Mouse (Mus musculus) hindbrain, embryonic 14.5 days (tissue): Measurements from ENCODE around the gene H2-Ke6. TPM values are rescaled to one million over a fixed set of nuclear protein-coding genes. Genes with fewer than 3 reads are reported as not detected.

Experiments
- ATAC-seq: fragments of 200-750 bp; cut with Nextera tagmentation; 2 replicates; pipeline ENCODE4 v1.8.0; 2017; ENCODE audit warnings: moderate number of reproducible peaks, mild to moderate bottlenecking, moderate TSS enrichment, moderate library complexity; ENCODE audit not compliant: low FRiP score
- DNase-seq: peaks from one replicate; pipeline ENCODE4 v3.0.0-alpha.2; 2015; ENCODE audit warnings: low spot score
- H3K27ac ChIP-seq: fragments of 300-500 bp; sonication (generic); 2 replicates; pipeline ENCODE4 v1.5.1; 2014; ENCODE audit warnings: mild to moderate bottlenecking, moderate library complexity
- H3K27me3 ChIP-seq: fragments of 300-500 bp; sonication (generic); 2 replicates; pipeline ENCODE4 v1.6.1; 2014; ENCODE audit warnings: mild to moderate bottlenecking, low read length, mixed read lengths; ENCODE audit not compliant: control insufficient read depth, insufficient read depth
- H3K36me3 ChIP-seq: fragments of 300-500 bp; sonication (generic); replicated peaks from 2 replicates; pipeline ENCODE4 v1.6.1; 2014; ENCODE audit not compliant: control insufficient read depth, insufficient read depth
- H3K4me1 ChIP-seq: fragments of 300-500 bp; sonication (generic); replicated peaks from 2 replicates; pipeline ENCODE4 v1.6.1; 2014; ENCODE audit warnings: antibody characterized with exemption, low read length, mixed read lengths; ENCODE audit not compliant: control insufficient read depth, insufficient read depth
- H3K4me2 ChIP-seq: fragments of 300-500 bp; sonication (generic); replicated peaks from 2 replicates; pipeline ENCODE4 v1.6.1; 2014; ENCODE audit warnings: mild to moderate bottlenecking, moderate library complexity
- H3K4me3 ChIP-seq: fragments of 300-500 bp; sonication (generic); replicated peaks from 2 replicates; pipeline ENCODE4 v1.5.1; 2014; ENCODE audit warnings: mild to moderate bottlenecking, low read length
- H3K9ac ChIP-seq: fragments of 300-500 bp; sonication (generic); 2 replicates; pipeline ENCODE4 v1.6.1; 2014
- H3K9me3 ChIP-seq: fragments of 300-500 bp; sonication (generic); 2 replicates; pipeline ENCODE4 v1.6.1; 2016; ENCODE audit warnings: low read length; ENCODE audit not compliant: control insufficient read depth
- WGBS: fragments of 180-500 bp; shearing (Covaris S2); extraction: QIAGEN DNeasy Blood & Tissue Kit; methylation state at CpG from one replicate; pipeline ENCODE4 v1.1.7; 2014; 5-methylcytosine and 5-hydroxymethylcytosine counted together
- polyA plus RNA-seq: library from polyadenylated mRNA; unstranded; fragments of >200 nt; fragmentation: Nextera tagmentation; extraction: Ambion mirVana; gene quantifications from 2 replicates; pipeline ENCODE4 v1.2.1, GENCODE M21; 2014

The H2-Ke6 gene
- 64.3 and 67.3 TPM in 2 replicates for polyA plus RNA-seq

GRCm38 (mm10) chr17:34027656-34028223 lies at the start of gene H2-Ke6:
H2-Ke6 (minus strand) TSS chr17:34028060.
- Histone ChIP-seq H3K4me1 (peaks cover 63% of the 10 kb centered on the region), H3K27ac (peak within 1 kb of the TSS; percentile 81), H3K4me2 (peak within 1 kb of the TSS; percentile 83), H3K4me3 (peak within 1 kb of the TSS; percentile 57), H3K27me3 (no peaks in the 10 kb centered on the region), H3K9ac (peak within 1 kb of the TSS; percentile 67), H3K9me3 (no peaks in the 10 kb centered on the region), H3K36me3 (peaks cover 27% of the 10 kb centered on the region)
- WGBS: under 1% methylated on average over 49 of the region's 49 CpGs
- DNase-seq: peak; percentile 92
- ATAC-seq: peak; percentile 76

GRCm38 (mm10) chr17:34077549-34077948 lies 49.7 kb upstream of the H2-Ke6 start:
- no peak overlapping the region for H3K4me3 ChIP-seq
- no peaks in the 10 kb centered on the region for H3K36me3 ChIP-seq
- no peaks in the 10 kb centered on the region for H3K9me3 ChIP-seq
- 1% methylated on average over 9 of the region's 9 CpGs for WGBS
- H3K27me3 ChIP-seq: peaks cover 17% of the 10 kb centered on the region; the same call in 1 of the 2 replicates
- no peak overlapping the region for H3K27ac ChIP-seq
- no peak for ATAC-seq
- H3K4me1 ChIP-seq: no peaks in the 10 kb centered on the region
- DNase-seq: peak; percentile 92
- no peak overlapping the region for H3K9ac ChIP-seq
- no peak overlapping the region for H3K4me2 ChIP-seq

GRCm38 (mm10) chr17:34075271-34075670 lies 47.4 kb upstream of the H2-Ke6 start:
- H3K4me2 ChIP-seq: no peak overlapping the region
- H3K4me3 ChIP-seq: no peak overlapping the region
- 43% methylated on average over 7 of the region's 7 CpGs for WGBS
- no peaks in the 10 kb centered on the region for H3K36me3 ChIP-seq
- peak; percentile 79 for DNase-seq
- H3K9me3 ChIP-seq: no peaks in the 10 kb centered on the region
- H3K4me1 ChIP-seq: no peaks in the 10 kb centered on the region
- no peak overlapping the region for H3K27ac ChIP-seq
- no peak for ATAC-seq
- H3K27me3 ChIP-seq: peaks cover 17% of the 10 kb centered on the region; the same call in 1 of the 2 replicates
- H3K9ac ChIP-seq: no peak overlapping the region

GRCm38 (mm10) chr17:34072091-34072490 lies 44.2 kb upstream of the H2-Ke6 start:
- Histone ChIP-seq H3K9ac (no peak overlapping the region), H3K36me3 (no peaks in the 10 kb centered on the region), H3K4me3 (no peak overlapping the region), H3K27ac (no peak overlapping the region), H3K9me3 (no peaks in the 10 kb centered on the region), H3K4me2 (no peak overlapping the region), H3K4me1 (no peaks in the 10 kb centered on the region), H3K27me3 (peaks cover 13% of the 10 kb centered on the region; the same call in 1 of the 2 replicates)
- DNase-seq (no peak), ATAC-seq (no peak)
- WGBS: 77% methylated on average over 5 of the region's 5 CpGs

- H3K4me2 ChIP-seq: no peak overlapping the region
- H3K9ac ChIP-seq: no peak overlapping the region
- H3K9me3 ChIP-seq: no peaks in the 10 kb centered on the region
- H3K36me3 ChIP-seq: no peaks in the 10 kb centered on the region
- no peak for ATAC-seq
- WGBS: 52% methylated on average over 3 of the region's 3 CpGs
- H3K4me1 ChIP-seq: no peaks in the 10 kb centered on the region
- no peak overlapping the region for H3K27ac ChIP-seq
- no peak overlapping the region for H3K4me3 ChIP-seq
- DNase-seq: no peak
- no peaks in the 10 kb centered on the region for H3K27me3 ChIP-seq
Measured at GRCm38 (mm10) chr17:34068864-34069263, 41.0 kb upstream of the H2-Ke6 start.

- no peaks in the 10 kb centered on the region for H3K9me3 ChIP-seq
- H3K4me2 ChIP-seq: no peak overlapping the region
- no peak overlapping the region for H3K27ac ChIP-seq
- no peaks in the 10 kb centered on the region for H3K4me1 ChIP-seq
- ATAC-seq (no peak), DNase-seq (no peak)
- 79% methylated on average over 7 of the region's 7 CpGs for WGBS
- no peaks in the 10 kb centered on the region for H3K27me3 ChIP-seq
- H3K4me3 ChIP-seq: no peak overlapping the region
- no peak overlapping the region for H3K9ac ChIP-seq
- H3K36me3 ChIP-seq: peaks cover 15% of the 10 kb centered on the region; the same call in 1 of the 2 replicates
Measured at GRCm38 (mm10) chr17:34057224-34057623, 29.4 kb upstream of the H2-Ke6 start.

GRCm38 (mm10) chr17:34047404-34048050 lies 19.7 kb upstream of the H2-Ke6 start:
- no peak for ATAC-seq
- no peak for DNase-seq
- no peak overlapping the region for H3K27ac ChIP-seq

GRCm38 (mm10) chr17:34045941-34046340 lies 18.1 kb upstream of the H2-Ke6 start:
- ATAC-seq (no peak), DNase-seq (no peak)
- Histone ChIP-seq H3K36me3 (no peaks in the 10 kb centered on the region), H3K27ac (no peak overlapping the region), H3K4me3 (no peak overlapping the region), H3K4me1 (no peaks in the 10 kb centered on the region), H3K27me3 (no peaks in the 10 kb centered on the region), H3K9me3 (peaks cover 7% of the 10 kb centered on the region; the same call in 1 of the 2 replicates), H3K4me2 (no peak overlapping the region), H3K9ac (no peak overlapping the region)
- WGBS: 78% methylated on average over 14 of the region's 14 CpGs

More at GRCm38 (mm10) chr17:34047404-34048050, 19.7 kb upstream of the H2-Ke6 start:
- Histone ChIP-seq H3K36me3 (no peaks in the 10 kb centered on the region; the same call in 1 of the 2 replicates), H3K27me3 (no peaks in the 10 kb centered on the region), H3K4me1 (no peaks in the 10 kb centered on the region), H3K9me3 (peaks cover 7% of the 10 kb centered on the region; the same call in 1 of the 2 replicates), H3K9ac (no peak overlapping the region), H3K4me3 (no peak overlapping the region), H3K4me2 (no peak overlapping the region)
- 94% methylated on average over 5 of the region's 5 CpGs for WGBS

- H3K27ac ChIP-seq: no peak overlapping the region
- WGBS: 33% methylated on average over 17 of the region's 17 CpGs
- no peaks in the 10 kb centered on the region for H3K9me3 ChIP-seq
- peaks cover 34% of the 10 kb centered on the region for H3K36me3 ChIP-seq
- H3K4me3 ChIP-seq: peak overlapping the region; percentile 14
- H3K27me3 ChIP-seq: no peaks in the 10 kb centered on the region
- DNase-seq (no peak), ATAC-seq (no peak)
- peaks cover 19% of the 10 kb centered on the region for H3K4me1 ChIP-seq
- H3K9ac ChIP-seq: peak overlapping the region; percentile 52; the same call in 1 of the 2 replicates
- H3K4me2 ChIP-seq: peak overlapping the region; percentile 51
Measured at GRCm38 (mm10) chr17:34039562-34040450, 11.9 kb upstream of the H2-Ke6 start.
